Mouse (Mus musculus): ENCODE data around the gene Gm3298. TPM values are rescaled to one million over a fixed set of nuclear protein-coding genes. Genes with fewer than 3 reads are reported as not detected.
"Not testable (repeated sequence)": the region's sequence is repeated elsewhere in the genome, so short reads cannot be mapped to it uniquely, and the experiment has no call there.

Gm3298 gene
- total RNA-seq (2021), result not detected
- long read RNA-seq, experiment 1, result 0 reads
- long read RNA-seq, experiment 2, result 0 reads

- not testable (repeated sequence) for DNase-seq (ENCODE audit: low spot score)
Observed at GRCm38 (mm10) chr14:5015591-5015990, at the start of gene Gm3298. TSS of gene Gm3298 (plus strand) at chr14:5015891.

DNA sequence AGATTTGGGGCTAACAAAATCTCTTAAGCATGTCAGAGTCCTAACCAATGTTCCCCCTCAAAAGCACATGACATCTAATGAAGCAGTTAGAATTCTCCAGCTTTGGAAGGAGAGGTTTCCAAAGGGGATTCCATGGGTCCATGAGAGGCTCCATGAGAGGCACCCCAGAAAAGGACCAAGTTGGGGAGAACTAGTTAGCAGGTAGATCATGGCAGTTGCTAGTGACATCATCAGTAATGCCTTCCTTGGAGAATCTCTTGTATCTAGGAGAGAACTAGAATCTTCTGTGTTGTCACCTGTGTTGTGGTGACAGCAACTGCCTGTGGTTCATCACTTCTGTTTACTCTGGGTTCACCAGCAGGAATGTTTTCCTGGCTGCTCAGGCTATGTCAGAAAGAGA, 32.1 kb upstream of the Gm3298 start, which contains the start of gene Gm8297:
Gene Gm8297 (plus strand): TSS at position 301 of the 400 bp plus-strand sequence.
- DNase-seq (ENCODE audit: low spot score), result not testable (repeated sequence)

DNA sequence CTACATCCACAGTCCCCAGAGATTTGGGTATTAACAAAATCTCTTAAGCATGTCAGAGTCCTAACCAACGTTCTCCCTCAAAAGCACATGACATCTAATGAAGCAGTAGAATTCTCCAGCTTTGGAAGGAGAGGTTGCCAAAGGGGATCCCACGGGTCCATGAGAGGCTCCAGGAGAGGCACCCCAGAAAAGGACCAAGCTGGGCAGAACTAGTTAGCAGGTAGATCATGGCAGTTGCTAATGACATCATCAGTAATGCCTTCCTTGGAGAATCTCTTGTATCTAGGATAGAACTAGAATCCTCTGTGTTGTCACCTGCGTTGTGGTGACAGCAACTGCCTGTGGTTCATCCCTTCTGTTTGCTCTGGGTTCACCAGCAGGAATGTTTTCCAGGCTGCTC, 34.6 kb downstream of the Gm3298 start, which contains the start of gene 4930555G01Rik:
Gene 4930555G01Rik (plus strand): TSS at position 301 of the 400 bp plus-strand sequence.
- not testable (repeated sequence) for DNase-seq (ENCODE audit: low spot score)

Other genes starting within 250 kb of the Gm3298 start
- gene Gm9602, start 239.6 kb upstream of the Gm3298 start, total RNA-seq (2021), result not detected
- gene Gm3269, start 177.8 kb upstream of the Gm3298 start, total RNA-seq (2021), result not detected
- gene Gm3264, start 160.3 kb upstream of the Gm3298 start, total RNA-seq (2021), result not detected
- not detected for gene Gm3278, start 123.5 kb upstream of the Gm3298 start, total RNA-seq (2021)
- gene Gm8297, start 32.0 kb upstream of the Gm3298 start, total RNA-seq (2021), result under 1 TPM in 1 of 2 experiments, not detected in 1; 0.50 TPM
- gene 4930555G01Rik, start 34.7 kb downstream of the Gm3298 start, total RNA-seq (2021), result not detected
- gene Gm8281, start 55.1 kb downstream of the Gm3298 start, total RNA-seq (2021), result not detected
- not detected for gene Gm8279, start 115.6 kb downstream of the Gm3298 start, total RNA-seq (2021)
- gene Gm3317, start 148.6 kb downstream of the Gm3298 start, total RNA-seq (2021), result not detected
- not detected for gene Gm8271, start 169.9 kb downstream of the Gm3298 start, total RNA-seq (2021)
- gene Gm3526, start 244.7 kb downstream of the Gm3298 start, total RNA-seq (2021), result not detected

Data from gastrocnemius, adult 18-20 months (tissue).